Mouse (Mus musculus) MEL (cell line): ENCODE results near the gene Yipf7. TPM values are rescaled to one million over a fixed set of nuclear protein-coding genes. Genes with fewer than 3 reads are reported as not detected.

Experiments
- DNase-seq: peaks from one replicate; pipeline ENCODE4 v3.0.0; 2011; ENCODE audit warnings: low read depth, low spot score
- H3K27ac ChIP-seq: 2 replicates; pipeline ENCODE4 v1.5.1; 2012; ENCODE audit warnings: low read depth, mild to moderate bottlenecking, control low read depth, low read length, moderate library complexity; ENCODE audit not compliant: control insufficient read depth
- H3K27me3 ChIP-seq, 2 experiments: fragments of 150-350 bp in 1 of 2; sonication (generic) in 1 of 2; 2 replicates each; pipeline ENCODE4 v1.6.1; 2012; ENCODE audit warnings: low read length in 2 of 2, mild to moderate bottlenecking in 2 of 2, improper control_type of control experiment in 1 of 2, moderate library complexity in 1 of 2; ENCODE audit not compliant: insufficient read depth in 2 of 2, control insufficient read depth in 1 of 2
- H3K36me3 ChIP-seq, 2 experiments: 2 replicates each; pipeline ENCODE4 v1.6.1; 2012 to 2014; ENCODE audit warnings: low read length in 2 of 2, improper control_type of control experiment in 1 of 2, inconsistent platforms in 1 of 2, mild to moderate bottlenecking in 1 of 2; ENCODE audit not compliant: insufficient read depth in 2 of 2, control insufficient read depth in 1 of 2
- H3K4me1 ChIP-seq, 2 experiments: fragments of 150-350 bp in 1 of 2; sonication (generic) in 1 of 2; 2 replicates each; pipeline ENCODE4 v1.6.1; 2012; ENCODE audit warnings: low read length in 2 of 2, improper control_type of control experiment in 1 of 2, mild to moderate bottlenecking in 1 of 2; ENCODE audit not compliant: insufficient read depth in 2 of 2, control insufficient read depth in 1 of 2
- H3K4me3 ChIP-seq, 2 experiments: fragments of 150-350 bp in 1 of 2; sonication (generic) in 1 of 2; 2 replicates each; pipeline ENCODE4 v1.5.1; 2012; ENCODE audit warnings: low read depth in 2 of 2, low read length in 2 of 2, mild to moderate bottlenecking in 2 of 2, moderate library complexity in 2 of 2, control low read depth in 1 of 2, improper control_type of control experiment in 1 of 2; ENCODE audit not compliant: control insufficient read depth in 1 of 2, insufficient read depth in 1 of 2
- H3K79me2 ChIP-seq: 2 replicates; pipeline ENCODE4 v1.6.1; 2012; ENCODE audit warnings: mild to moderate bottlenecking, low read length, moderate library complexity; ENCODE audit not compliant: control insufficient read depth, poor library complexity, insufficient read depth
- H3K9ac ChIP-seq: 2 replicates; pipeline ENCODE4 v1.6.1; 2012; ENCODE audit warnings: low read depth, mild to moderate bottlenecking, control low read depth, low read length, moderate library complexity; ENCODE audit not compliant: control insufficient read depth, poor library complexity, severe bottlenecking
- H3K9me3 ChIP-seq: fragments of 150-350 bp; sonication (generic); replicated peaks from 2 replicates; pipeline ENCODE4 v1.6.1; 2012; ENCODE audit warnings: mild to moderate bottlenecking, low read length, improper control_type of control experiment, moderate library complexity; ENCODE audit not compliant: insufficient read depth
- BHLHE40 ChIP-seq: IDR thresholded peaks from 2 replicates; pipeline ENCODE4 v1.6.1; 2012; ENCODE audit warnings: low read depth, mild to moderate bottlenecking, inconsistent platforms, low read length, improper control_type of control experiment, borderline replicate concordance
- CHD2 ChIP-seq: IDR thresholded peaks from 2 replicates; pipeline ENCODE4 v1.6.1; 2011; ENCODE audit warnings: low read length, improper control_type of control experiment
- CTCF ChIP-seq, 3 experiments: IDR thresholded peaks in 2 of 3; conservative IDR thresholded peaks in 1 of 3; 2 replicates each; pipeline ENCODE4 v1.5.1; 2011 to 2012; ENCODE audit warnings: low read length in 3 of 3, low read depth in 2 of 3, mild to moderate bottlenecking in 2 of 3, improper control_type of control experiment in 1 of 3, inconsistent platforms in 1 of 3, mixed read lengths in 1 of 3, moderate library complexity in 1 of 3; ENCODE audit not compliant: control insufficient read depth in 1 of 3, insufficient read depth in 1 of 3, poor library complexity in 1 of 3, severe bottlenecking in 1 of 3
- ELF1 ChIP-seq: IDR thresholded peaks from 2 replicates; pipeline ENCODE4 v1.6.1; 2014; ENCODE audit warnings: low read depth, mild to moderate bottlenecking, inconsistent platforms, low read length, improper control_type of control experiment, moderate library complexity
- GABPA ChIP-seq: IDR thresholded peaks from 2 replicates; pipeline ENCODE4 v1.6.1; 2012; ENCODE audit warnings: low read depth, mild to moderate bottlenecking, inconsistent platforms, low read length, improper control_type of control experiment, moderate library complexity
- GATA1 ChIP-seq: IDR thresholded peaks from 2 replicates; pipeline ENCODE4 v1.6.1; 2011; ENCODE audit warnings: low read depth, low read length, improper control_type of control experiment
- HCFC1 ChIP-seq: IDR thresholded peaks from 2 replicates; pipeline ENCODE4 v1.6.1; 2012; ENCODE audit warnings: low read depth, mild to moderate bottlenecking, inconsistent platforms, low read length, improper control_type of control experiment, moderate library complexity
- MEF2A ChIP-seq: IDR thresholded peaks from 2 replicates; pipeline ENCODE4 v1.6.1; 2014; ENCODE audit warnings: low read depth, mild to moderate bottlenecking, inconsistent platforms, low read length, improper control_type of control experiment; ENCODE audit not compliant: poor library complexity, insufficient replicate concordance, severe bottlenecking; ENCODE audit errors: extremely low read depth
- MYB ChIP-seq: IDR thresholded peaks from 2 replicates; pipeline ENCODE4 v1.6.1; 2011; ENCODE audit warnings: mild to moderate bottlenecking, low read depth, low read length, improper control_type of control experiment
- MYC ChIP-seq: IDR thresholded peaks from 2 replicates; pipeline ENCODE4 v1.6.1; 2011; ENCODE audit warnings: low read depth, mild to moderate bottlenecking, low read length, improper control_type of control experiment, moderate library complexity
- NRF1 ChIP-seq: IDR thresholded peaks from 2 replicates; pipeline ENCODE4 v1.6.1; 2014; ENCODE audit warnings: low read depth, mild to moderate bottlenecking, inconsistent platforms, low read length, improper control_type of control experiment, moderate library complexity; ENCODE audit not compliant: poor library complexity, insufficient read depth, severe bottlenecking
- POLR2A ChIP-seq, 2 experiments: IDR thresholded peaks; 2 replicates each; pipeline ENCODE4 v1.6.1; 2011 to 2012; ENCODE audit warnings: low read length in 2 of 2, mild to moderate bottlenecking in 2 of 2, control low read depth in 1 of 2, improper control_type of control experiment in 1 of 2, low read depth in 1 of 2, moderate library complexity in 1 of 2; ENCODE audit not compliant: control insufficient read depth in 1 of 2, insufficient read depth in 1 of 2, poor library complexity in 1 of 2
- POLR2AphosphoS2 ChIP-seq: IDR thresholded peaks from 2 replicates; pipeline ENCODE4 v1.6.1; 2011; ENCODE audit warnings: low read length, improper control_type of control experiment
- RAD21 ChIP-seq: IDR thresholded peaks from 2 replicates; pipeline ENCODE4 v1.6.1; 2011; ENCODE audit warnings: mild to moderate bottlenecking, low read depth, low read length, improper control_type of control experiment
- RCOR1 ChIP-seq: IDR thresholded peaks from 2 replicates; pipeline ENCODE4 v1.6.1; 2012; ENCODE audit warnings: low read depth, mild to moderate bottlenecking, inconsistent platforms, low read length, improper control_type of control experiment
- UBTF ChIP-seq: IDR thresholded peaks from 2 replicates; pipeline ENCODE4 v1.6.1; 2012; ENCODE audit warnings: low read depth, mild to moderate bottlenecking, inconsistent platforms, low read length, improper control_type of control experiment, moderate library complexity, borderline replicate concordance; ENCODE audit not compliant: insufficient read depth
- USF2 ChIP-seq, 2 experiments: IDR thresholded peaks; 2 replicates each; pipeline ENCODE4 v1.6.1; 2011 to 2012; ENCODE audit warnings: improper control_type of control experiment in 2 of 2, low read length in 2 of 2, borderline replicate concordance in 1 of 2, inconsistent platforms in 1 of 2, low read depth in 1 of 2, mild to moderate bottlenecking in 1 of 2; ENCODE audit not compliant: insufficient read depth in 1 of 2
- ZC3H11A ChIP-seq: IDR thresholded peaks from 2 replicates; pipeline ENCODE4 v1.6.1; 2012; ENCODE audit warnings: low read depth, mild to moderate bottlenecking, inconsistent platforms, low read length, improper control_type of control experiment
- ZNF384 ChIP-seq: IDR thresholded peaks from 2 replicates; pipeline ENCODE4 v1.6.1; 2012; ENCODE audit warnings: low read depth, mild to moderate bottlenecking, inconsistent platforms, low read length, improper control_type of control experiment
- polyA plus RNA-seq, 2 experiments: library from polyadenylated mRNA; stranded (reverse) in 1 of 2; unstranded in 1 of 2; fragments of >175 nt in 1 of 2; fragments of >200 nt in 1 of 2; gene quantifications; 2 replicates each; pipeline versions ENCODE4 v1.2.1 to v1.2.4; 2012; ENCODE audit warnings: low replicate concordance in 2 of 2, low read depth in 1 of 2; ENCODE audit not compliant: insufficient read length in 2 of 2, insufficient read depth in 1 of 2, missing spikeins in 1 of 2
- total RNA-seq: library from RNA; depleted of rRNA; stranded (reverse); fragments of 300-350 nt; gene quantifications from 2 replicates; pipeline ENCODE4 v1.2.3, GENCODE M21; 2012

Yipf7 gene
- total and polyA plus RNA-seq, 3 experiments, result not detected

- TF ChIP-seq BHLHE40 (no peak), MYB (no peak), HCFC1 (peak; percentile 82), POLR2AphosphoS2 (peak; percentile 58; the same call in 1 of the 2 replicates), POLR2A (IDR thresholded peaks at IDR 0.05; ENCODE audit: control insufficient read depth in 1 of 2, insufficient read depth in 1 of 2, low read depth in 1 of 2, low read length in 2 of 2, poor library complexity in 1 of 2) (peak; percentile 60 to 83; a peak in 3 of 4 replicates), RAD21 (no peak), ZC3H11A (no peak), USF2 (IDR thresholded peaks at IDR 0.05; ENCODE audit: borderline replicate concordance in 1 of 2, insufficient read depth in 1 of 2, low read depth in 1 of 2, low read length in 2 of 2) (no peak), CTCF (IDR thresholded peaks at IDR 0.05 in 2 of 3, conservative IDR thresholded peaks at IDR 0.05 in 1 of 3; ENCODE audit: control insufficient read depth in 1 of 3, insufficient read depth in 1 of 3, low read depth in 2 of 3, low read length in 3 of 3, poor library complexity in 1 of 3, severe bottlenecking in 1 of 3) (peak in 2 of 3 experiments; percentile 12 to 28; a peak in 3 of 6 replicates), ZNF384 (no peak), CHD2 (no peak), GATA1 (no peak), GABPA (no peak), ELF1 (peak; percentile 80), RCOR1 (no peak), UBTF (0 out of 2 replicates have a peak, but pooled peaks have one; percentile 34), MEF2A (no peak)
- TF ChIP-seq, all 39 proteins: peak for 12
Observed at GRCm38 (mm10) chr5:69591640-69592461, 49.4 kb upstream of the Yipf7 start, which contains the start of gene Gnpda2 (continued).

DNA sequence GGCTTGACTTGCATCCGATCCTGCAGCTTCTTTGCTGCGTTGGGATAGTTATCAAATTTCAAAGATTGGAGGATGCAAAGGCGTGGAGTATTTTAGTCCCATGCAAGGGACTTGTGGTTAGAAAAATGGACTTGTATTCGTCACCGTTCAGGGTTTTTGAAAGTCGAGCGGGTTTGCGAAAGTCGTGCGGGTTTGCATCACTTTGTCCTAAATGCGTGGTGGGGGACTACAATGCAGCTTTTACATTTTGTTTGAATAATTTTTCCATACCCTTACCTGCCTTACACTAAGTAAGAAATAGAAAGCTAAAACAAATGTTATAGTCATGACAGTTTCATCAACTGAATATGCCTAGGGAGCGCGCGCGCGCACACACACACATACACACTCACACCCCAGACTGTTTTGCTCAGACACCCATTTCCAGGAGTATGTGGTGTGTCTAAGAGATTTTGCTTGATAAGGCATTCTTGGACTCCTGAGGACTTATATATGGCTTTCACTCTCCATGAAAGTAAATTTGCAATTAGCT, 15.0 kb upstream of the Yipf7 start:
- Histone ChIP-seq H3K27ac (peak overlapping the region; percentile 24; the same call in 1 of the 2 replicates), H3K27me3 (no peaks in the 10 kb centered on the region), H3K9ac (peak overlapping the region; percentile 87), H3K9me3 (no peaks in the 10 kb centered on the region), H3K4me3 (peak overlapping the region; percentile 73 to 96), H3K79me2 (peaks cover 9% of the 10 kb centered on the region), H3K4me1 (peaks cover 0 to 2% of the 10 kb centered on the region in 2 experiments; a peak in 1 of 4 replicates), H3K36me3 (peaks cover 9 to 11% of the 10 kb centered on the region in 2 experiments)
- peak; percentile 69 for DNase-seq
- no peak for TF ChIP-seq MYC
- TF ChIP-seq NRF1, result peak; percentile 45; the same call in 1 of the 2 replicates
